ENCODE assay signal across 9 mouse cellular contexts in genomic region chr2:35930498-35931149, GRCm38 (mm10). TPM values are rescaled to one million over a fixed set of nuclear protein-coding genes. Genes with fewer than 3 reads are reported as not detected.
DNase-seq lines count a peak whose midpoint lies in the region; ATAC-seq lines count a peak whose summit lies in the region.
"Had no signal": no experiment of that assay in that cellular context is flagged by ENCODE, and none has a peak within 500 bp of the region (broad histone marks: within the 10 kb centered on the region; RNA-seq: fewer than 3 reads in every experiment).

No protein-coding gene starts in this region.

- H3K4me1 ChIP-seq in kidney, embryonic 16.5 days (ENCODE audit: insufficient read depth, low read length), result no peaks in the 10 kb centered on the region
- H3K4me1 ChIP-seq in limb, embryonic 12.5 days (replicated peaks), result no peaks in the 10 kb centered on the region
- H3K4me1 ChIP-seq in neural tube, embryonic 13.5 days (replicated peaks), result no peaks in the 10 kb centered on the region
- H3K4me1 ChIP-seq: embryonic facial prominence, embryonic 12.5 days had no signal

- no peak overlapping the region for H3K4me2 ChIP-seq in kidney, embryonic 16.5 days (replicated peaks; ENCODE audit: low read depth, low read length)
- no peak overlapping the region for H3K4me2 ChIP-seq in limb, embryonic 12.5 days
- no peak overlapping the region for H3K4me2 ChIP-seq in neural tube, embryonic 13.5 days
- H3K4me2 ChIP-seq: embryonic facial prominence, embryonic 12.5 days had no signal

- H3K27me3 ChIP-seq in kidney, embryonic 16.5 days (ENCODE audit: insufficient read depth, low read length), result no peaks in the 10 kb centered on the region
- H3K27me3 ChIP-seq in limb, embryonic 12.5 days, result no peaks in the 10 kb centered on the region
- H3K27me3 ChIP-seq in neural tube, embryonic 13.5 days, result no peaks in the 10 kb centered on the region
- H3K27me3 ChIP-seq: embryonic facial prominence, embryonic 12.5 days had no signal

- H3K4me3 ChIP-seq in kidney, embryonic 16.5 days (ENCODE audit: low read length), result no peak overlapping the region
- no peak overlapping the region for H3K4me3 ChIP-seq in limb, embryonic 12.5 days (replicated peaks)
- H3K4me3 ChIP-seq in neural tube, embryonic 13.5 days, result no peak overlapping the region
- H3K4me3 ChIP-seq: embryonic facial prominence, embryonic 12.5 days had no signal

- H3K9me3 ChIP-seq in kidney, embryonic 16.5 days (ENCODE audit: low read length), result no peaks in the 10 kb centered on the region
- H3K9me3 ChIP-seq in limb, embryonic 12.5 days, result no peaks in the 10 kb centered on the region
- H3K9me3 ChIP-seq in neural tube, embryonic 13.5 days, result no peaks in the 10 kb centered on the region
- H3K9me3 ChIP-seq: embryonic facial prominence, embryonic 12.5 days had no signal

- WGBS in kidney, embryonic 16.5 days, result 35% methylated on average over 11 of the region's 11 CpGs
- WGBS in limb, embryonic 12.5 days, result 34% methylated on average over 11 of the region's 11 CpGs
- WGBS in neural tube, embryonic 13.5 days, result 35% methylated on average over 11 of the region's 11 CpGs

- DNase-seq in kidney, adult 18-20 months, result peak; percentile 75
- DNase-seq in cerebellum, adult 9-11 months, result peak; percentile 71
- DNase-seq in gastrocnemius, adult 18-20 months (ENCODE audit: low spot score), result peak; percentile 77
- DNase-seq in kidney, adult 8-10 months, result peak; percentile 26 to 72
- peak; percentile 58 for DNase-seq in testis, postnatal 14 days (ENCODE audit: low spot score)

- no peak for ATAC-seq in kidney, embryonic 16.5 days (ENCODE audit: low FRiP score, low TSS enrichment)
- 0 out of 2 replicates have a peak, but pooled peaks have one; percentile 20 for ATAC-seq in limb, embryonic 12.5 days (ENCODE audit: insufficient number of reproducible peaks, insufficient read depth, low FRiP score, low TSS enrichment, low read depth)
- peak; percentile 71; the same call in 1 of the 2 replicates for ATAC-seq in neural tube, embryonic 13.5 days (ENCODE audit: low read depth)

- H3K27ac ChIP-seq in kidney, embryonic 16.5 days (ENCODE audit: low read length), result no peak overlapping the region
- H3K27ac ChIP-seq in limb, embryonic 12.5 days, result no peak overlapping the region
- no peak overlapping the region for H3K27ac ChIP-seq in neural tube, embryonic 13.5 days (replicated peaks)
- H3K27ac ChIP-seq: embryonic facial prominence, embryonic 12.5 days had no signal

- no peaks in the 10 kb centered on the region for H3K36me3 ChIP-seq in kidney, embryonic 16.5 days (ENCODE audit: insufficient read depth, low read length)
- H3K36me3 ChIP-seq in limb, embryonic 12.5 days, result no peaks in the 10 kb centered on the region
- H3K36me3 ChIP-seq in neural tube, embryonic 13.5 days, result no peaks in the 10 kb centered on the region
- H3K36me3 ChIP-seq: embryonic facial prominence, embryonic 12.5 days had no signal

- no peak overlapping the region for H3K9ac ChIP-seq in kidney, embryonic 16.5 days (replicated peaks; ENCODE audit: low read length)
- no peak overlapping the region for H3K9ac ChIP-seq in limb, embryonic 12.5 days (replicated peaks)
- no peak overlapping the region for H3K9ac ChIP-seq in neural tube, embryonic 13.5 days
- H3K9ac ChIP-seq: embryonic facial prominence, embryonic 12.5 days had no signal

RNA-seq across cellular contexts. Expression of gene Ttll11, which starts 49.1 kb away (rescaled TPM):
- polyA plus RNA-seq in kidney, embryonic 16.5 days (2015; fragmentation: Nextera tagmentation; extraction: Ambion mirVana), result 0.28 and 0.75 TPM in 2 replicates
- total RNA-seq in gastrocnemius, adult 18-20 months (2021), result 1 to 10 TPM; 1.7 to 2.1 TPM
- 1.3 and 1.5 TPM in 2 replicates for polyA plus RNA-seq in limb, embryonic 12.5 days (2016; fragmentation: Nextera tagmentation; extraction: Ambion mirVana)
- 5.1 and 5.2 TPM in 2 replicates for polyA plus RNA-seq in neural tube, embryonic 13.5 days (2015; fragmentation: Nextera tagmentation; extraction: Ambion mirVana)
